Mouse (Mus musculus) bone marrow macrophage, adult 2 months (primary cell): ENCODE results near the gene Pdss2.

Source experiments
- CTCF ChIP-seq: IDR thresholded peaks from 2 replicates; pipeline ENCODE4 v1.5.1; 2012; ENCODE audit warnings: low read depth, mild to moderate bottlenecking, low read length, moderate library complexity
- POLR2A ChIP-seq: IDR thresholded peaks from 2 replicates; pipeline ENCODE4 v1.6.1; 2012; ENCODE audit warnings: mild to moderate bottlenecking, low read depth, low read length, borderline replicate concordance

GRCm38 (mm10) chr10:43290638-43291230, 69.4 kb downstream of the Pdss2 start:
- TF ChIP-seq CTCF (no peak), POLR2A (no peak)
